Mouse (Mus musculus) ES-CJ7 (cell line): Measurements from ENCODE around the gene Wipf3.

Experiments
- DNase-seq: peaks from one replicate; pipeline ENCODE4 v3.0.0; 2011; ENCODE audit warnings: low read depth, low spot score

Wipf3 gene

DNA sequence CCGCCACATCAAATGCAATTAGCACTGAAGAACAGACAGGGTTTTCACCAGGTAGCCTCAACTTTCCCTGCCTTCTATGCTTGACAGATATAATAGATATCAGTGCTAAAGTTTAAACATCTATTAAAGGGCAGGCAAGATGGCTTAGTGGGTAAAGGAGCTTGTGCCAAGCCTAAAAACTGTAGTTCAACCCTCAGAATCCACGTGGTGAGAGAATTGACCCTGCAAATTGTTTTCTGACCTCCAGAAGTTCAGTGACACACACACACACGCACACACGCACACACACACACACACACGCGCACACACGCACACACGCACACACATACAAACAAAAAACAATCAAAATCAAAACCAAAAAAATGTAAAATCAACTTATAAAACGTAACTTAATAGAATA is 2.8 kb downstream of the Wipf3 start:
- DNase-seq, result no peak

DNA sequence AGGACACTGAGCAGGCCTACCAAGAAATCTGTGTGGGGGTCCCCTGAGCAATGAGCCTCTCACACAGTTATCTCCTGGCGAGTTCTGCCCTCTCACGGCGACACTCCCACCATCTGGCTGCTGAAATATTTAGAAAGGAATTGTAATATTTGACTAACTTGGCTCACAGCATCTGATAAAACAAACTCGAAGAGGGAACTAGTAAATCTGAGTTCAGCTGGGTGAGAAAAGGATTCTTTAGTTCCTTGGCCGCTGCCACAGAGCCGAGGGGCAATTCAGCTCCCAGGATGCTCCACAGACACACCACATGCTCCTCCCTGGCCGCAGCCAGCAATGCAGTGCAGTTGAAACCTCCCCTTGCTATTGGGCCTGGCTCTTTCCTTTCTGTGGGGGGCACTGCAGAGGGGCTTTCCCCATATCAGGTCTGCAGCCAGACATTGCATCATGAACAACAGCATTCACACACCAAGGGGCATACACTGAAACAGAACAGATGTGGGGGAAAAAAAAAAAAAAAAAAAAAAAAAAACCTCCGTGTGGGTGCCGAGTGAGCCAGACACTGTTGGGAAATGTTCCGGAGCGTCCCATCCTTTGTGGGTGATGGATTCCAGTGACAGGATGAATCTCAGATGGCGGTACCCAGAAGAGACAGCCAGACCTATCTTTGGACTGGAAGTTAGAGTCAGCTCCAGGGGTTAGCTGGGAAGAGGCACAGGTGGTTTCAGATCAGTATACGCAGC is 3.6 kb downstream of the Wipf3 start:
- DNase-seq, result no peak

- no peak for DNase-seq
Observed at GRCm38 (mm10) chr6:54434171-54434570, 4.8 kb downstream of the Wipf3 start.

DNA sequence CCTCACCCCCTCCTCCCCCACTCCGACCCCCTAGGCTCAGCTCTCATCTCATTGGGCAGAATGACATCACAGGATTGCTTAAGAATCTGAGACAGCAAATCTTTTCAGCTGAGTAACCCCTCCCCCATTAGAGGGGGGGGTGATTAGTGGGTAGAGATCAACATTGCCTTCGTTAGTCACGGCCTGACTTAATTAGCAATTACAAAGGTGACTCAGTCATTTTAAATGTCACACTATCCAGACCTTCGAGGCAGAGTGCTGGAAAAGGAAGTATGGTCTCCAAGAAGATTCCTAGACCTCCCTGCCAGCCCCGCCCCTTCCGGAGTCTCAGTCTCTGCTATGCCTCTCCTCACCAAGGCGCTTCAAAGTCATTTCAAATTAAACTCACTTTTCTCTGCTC is 6.3 kb downstream of the Wipf3 start:
- no peak for DNase-seq

DNA sequence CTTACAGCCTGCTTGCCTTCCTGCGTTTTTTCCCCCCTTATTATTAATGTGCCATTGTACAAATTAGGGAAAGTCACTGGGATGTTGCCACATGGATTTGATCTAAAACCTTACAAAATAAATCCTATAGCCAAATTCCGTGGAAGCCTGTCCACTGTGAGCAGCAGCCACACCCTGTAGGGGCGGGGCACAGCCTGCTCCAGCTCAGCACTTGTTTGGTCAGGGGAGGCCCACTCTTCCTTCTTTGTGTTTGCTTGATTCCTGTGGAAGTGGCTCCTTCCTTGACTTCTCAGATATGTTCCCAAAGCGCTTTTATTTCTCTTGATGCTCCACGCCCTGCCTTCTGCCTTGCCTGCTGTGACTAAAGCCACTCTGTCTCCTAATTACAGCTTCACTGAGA is 6.9 kb downstream of the Wipf3 start:
- DNase-seq, result no peak

DNA sequence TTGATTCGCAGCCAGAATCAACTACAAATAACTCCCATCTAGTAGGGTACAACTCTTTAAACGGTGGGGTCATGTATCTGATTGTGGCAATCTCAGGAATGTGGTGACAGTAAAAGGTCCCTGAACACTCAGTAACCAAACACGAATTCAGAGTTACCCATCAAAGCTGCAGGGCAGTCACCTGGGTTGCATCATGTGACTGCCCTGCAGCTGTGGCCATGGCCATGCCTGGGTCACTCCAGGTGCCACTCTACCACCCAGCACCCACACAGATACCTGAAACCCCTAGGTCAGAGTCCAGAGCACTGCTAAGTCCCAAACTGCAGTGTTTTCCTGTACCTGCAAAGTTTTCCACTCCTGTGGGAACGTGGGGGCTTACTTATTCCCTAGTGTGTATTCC is 9.1 kb downstream of the Wipf3 start:
- no peak for DNase-seq

GRCm38 (mm10) chr6:54440658-54441057 is 11.3 kb downstream of the Wipf3 start:
- DNase-seq, result no peak

- DNase-seq, result no peak
Observed at GRCm38 (mm10) chr6:54443657-54444056, 14.3 kb downstream of the Wipf3 start.

DNA sequence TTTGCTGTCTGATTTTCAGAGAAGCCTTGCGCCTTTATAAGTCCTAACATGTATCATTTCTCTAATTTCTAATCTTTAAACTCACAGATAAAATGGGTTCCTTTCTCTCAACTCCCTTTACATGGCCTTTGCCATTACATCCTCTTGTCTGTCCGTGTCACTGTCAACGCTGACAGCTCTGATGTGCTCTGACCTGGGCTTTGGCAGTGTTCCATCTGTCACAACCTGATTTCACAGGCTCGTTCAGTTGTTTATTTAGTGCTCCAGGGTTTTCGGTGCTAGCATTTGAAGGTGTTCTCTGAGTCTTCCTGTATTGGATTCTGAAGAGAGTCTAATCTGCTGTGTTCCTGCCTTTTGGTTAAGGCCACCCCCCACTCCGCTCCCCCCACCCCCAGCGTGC is 14.7 kb downstream of the Wipf3 start:
- DNase-seq, result no peak

GRCm38 (mm10) chr6:54445249-54445818 is 15.9 kb downstream of the Wipf3 start:
- no peak for DNase-seq

- no peak for DNase-seq
Observed at GRCm38 (mm10) chr6:54447353-54447752, 17.9 kb downstream of the Wipf3 start.

- no peak for DNase-seq
Observed at GRCm38 (mm10) chr6:54459661-54460060, 30.3 kb downstream of the Wipf3 start.

GRCm38 (mm10) chr6:54460172-54460914 is 30.9 kb downstream of the Wipf3 start:
- no peak for DNase-seq

GRCm38 (mm10) chr6:54460915-54461671 is 31.7 kb downstream of the Wipf3 start:
- no peak for DNase-seq

DNA sequence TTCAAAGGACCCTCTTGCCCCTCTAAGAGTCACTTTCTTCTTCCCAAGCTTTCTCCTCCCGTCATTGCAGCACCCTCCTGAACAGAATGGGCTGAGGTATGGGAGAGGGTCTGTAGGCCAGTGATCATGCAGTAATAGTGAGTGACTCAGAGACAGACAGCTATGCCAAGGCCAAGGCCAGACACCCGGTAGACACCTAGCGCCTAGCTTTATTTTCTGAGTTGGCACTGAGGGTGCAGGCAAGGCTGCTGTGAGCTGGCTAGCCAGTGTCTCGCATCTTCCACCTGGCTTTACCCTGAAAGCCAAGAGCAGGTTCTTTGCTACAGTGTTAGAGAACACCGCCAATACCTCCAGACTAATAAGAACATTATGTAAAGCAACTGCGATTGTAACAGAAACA is 33.4 kb downstream of the Wipf3 start:
- DNase-seq, result no peak

- DNase-seq, result no peak
Observed at GRCm38 (mm10) chr6:54463701-54464458, 34.5 kb downstream of the Wipf3 start.

DNA sequence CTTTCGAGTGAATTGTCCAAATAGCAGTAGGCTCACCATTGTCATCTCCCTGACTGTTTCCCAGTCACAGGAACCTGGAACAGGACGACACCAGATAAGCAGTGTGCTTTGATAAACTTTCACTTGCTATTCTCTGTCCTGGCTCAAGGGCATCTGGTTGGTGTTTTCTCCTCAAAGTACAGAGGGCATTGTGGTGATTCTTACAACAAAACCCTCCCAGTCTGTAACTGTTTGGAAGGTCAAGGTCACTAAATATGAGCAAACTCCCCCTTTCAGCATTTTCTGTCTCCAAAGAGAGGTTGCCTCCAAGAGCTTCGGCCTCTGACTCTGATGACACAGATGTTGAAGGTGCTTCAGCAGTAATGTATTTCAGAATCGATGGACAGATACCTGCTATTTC is 35.5 kb downstream of the Wipf3 start:
- no peak for DNase-seq

DNA sequence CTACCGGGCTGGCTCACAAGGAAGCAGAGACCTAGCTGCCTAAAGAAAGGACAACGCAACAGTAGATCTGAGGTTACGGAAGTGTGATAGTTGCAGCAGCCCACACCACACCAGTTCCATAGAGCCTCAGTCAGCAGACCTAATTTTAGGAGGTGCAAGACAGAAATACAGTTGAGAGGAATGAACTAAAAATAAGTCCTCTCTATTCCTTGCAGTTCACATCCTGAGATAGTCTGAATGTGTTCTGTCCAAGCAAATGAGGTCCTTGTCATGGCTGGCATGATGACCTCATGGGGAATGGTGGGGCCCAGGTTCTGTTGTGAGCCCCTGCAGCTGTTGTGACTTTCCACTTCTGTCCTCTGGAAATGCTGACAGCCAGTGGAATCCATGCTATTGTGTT is 38.0 kb downstream of the Wipf3 start:
- no peak for DNase-seq

DNA sequence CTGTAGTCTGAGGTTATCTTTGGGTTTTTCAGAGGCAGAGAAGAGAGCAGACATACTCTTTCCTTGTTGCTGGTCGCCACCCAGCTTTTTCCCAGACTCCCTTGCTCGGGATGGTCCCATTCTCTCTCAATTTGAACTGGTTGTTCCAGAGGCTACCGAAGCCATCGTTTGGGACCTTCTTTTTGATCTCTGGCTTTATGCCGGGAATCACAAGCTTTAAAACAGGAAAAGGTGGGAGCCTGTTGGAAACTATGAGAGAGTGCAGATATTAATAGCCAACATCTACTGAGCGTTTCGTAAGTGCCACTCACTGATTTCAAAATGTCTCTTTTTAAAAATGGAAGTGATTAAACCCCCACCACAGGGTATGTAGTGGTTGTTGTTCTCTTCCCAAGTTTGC is 42.5 kb downstream of the Wipf3 start:
- DNase-seq, result no peak

GRCm38 (mm10) chr6:54472846-54473715 is 43.7 kb downstream of the Wipf3 start:
- DNase-seq, result no peak
